Mouse (Mus musculus) heart, postnatal 36 days (tissue): ENCODE measurements around the gene Scaf4. TPM values are rescaled to one million over a fixed set of nuclear protein-coding genes. Genes with fewer than 3 reads are reported as not detected.

Source experiments
- DNase-seq, 2 experiments: peaks; one replicate each; pipeline ENCODE4 v3.0.0; 2021 to 2022
- intact Hi-C: fragments of 180-260 bp; cut with DNase I; formaldehyde crosslinking; loops from one replicate; pipeline ENCODE4 v1.15.1; 2025
- total RNA-seq, 2 experiments: library from RNA; stranded (reverse); gene quantifications; 2 replicates each; pipeline ENCODE4 v1.2.3; 2021

Scaf4 gene
- total RNA-seq, 2 experiments from 2014 or later, result 18.1 to 22.0 TPM

DNA sequence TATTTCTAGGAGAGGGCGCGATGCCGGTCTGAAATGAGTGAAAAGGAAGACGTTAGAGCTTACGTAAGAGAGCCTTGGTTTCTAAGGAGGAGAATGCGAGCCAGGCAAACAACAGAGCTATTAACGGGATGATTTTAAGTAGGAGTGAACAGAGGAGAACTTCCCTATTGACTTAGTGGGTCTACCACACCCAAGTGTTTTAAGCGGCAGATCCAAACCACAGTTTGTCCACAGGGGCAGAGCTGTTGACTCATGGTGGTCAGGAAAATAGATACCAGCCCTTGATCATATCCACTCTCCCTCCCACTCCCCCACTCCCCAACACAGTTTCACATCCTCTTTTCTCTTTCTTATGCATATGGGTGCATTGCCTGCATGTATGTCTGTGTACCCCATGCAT lies 106.9 kb downstream of the Scaf4 start:
- intact Hi-C loops, result no loop called here
- no peak for DNase-seq

DNA sequence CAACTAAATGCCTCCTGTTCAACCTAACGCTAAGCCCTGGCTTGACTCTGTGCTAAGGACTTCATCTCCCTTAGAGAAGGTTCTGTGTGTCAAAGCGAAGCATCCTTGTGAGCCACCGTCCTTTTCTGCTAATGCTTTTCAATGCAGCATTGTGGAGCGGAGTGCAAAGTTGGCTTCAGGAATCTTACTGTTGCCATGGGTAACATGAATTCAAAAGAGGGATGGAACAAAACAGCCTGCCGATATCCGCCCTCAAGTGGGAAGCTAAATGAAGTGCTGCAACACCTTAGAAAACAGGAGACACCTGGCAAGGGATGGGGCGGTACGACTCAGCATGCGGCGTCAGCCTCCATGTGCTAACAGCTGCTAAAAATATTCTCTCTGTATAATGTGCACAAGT lies 107.8 kb downstream of the Scaf4 start:
- no peak for DNase-seq
- intact Hi-C loops, result no loop called here

Other genes with a start within 250 kb of the Scaf4 start
- gene Tiam1, start 140.7 kb downstream of the Scaf4 start, total RNA-seq, result 1 to 10 TPM; 4.8 to 6.1 TPM
- gene Sod1, start 63.7 kb downstream of the Scaf4 start, total RNA-seq, result 100 to 1,000 TPM; 523 to 525 TPM
- under 1 TPM; 0.57 to 0.67 TPM for gene Hunk, start 101.5 kb upstream of the Scaf4 start, total RNA-seq